Mouse (Mus musculus) adrenal gland, adult 2 months (tissue): ENCODE measurements at regions not wholly inside any gene's neighbourhood (a gene's known extent, or its start where the extent isn't known, plus 50 kb on each side); places are given as distances from the start of the nearest gene placed in this dataset.

ENCODE experiments used
- DNase-seq: peaks from one replicate; pipeline ENCODE4 v3.0.0; 2021

DNA sequence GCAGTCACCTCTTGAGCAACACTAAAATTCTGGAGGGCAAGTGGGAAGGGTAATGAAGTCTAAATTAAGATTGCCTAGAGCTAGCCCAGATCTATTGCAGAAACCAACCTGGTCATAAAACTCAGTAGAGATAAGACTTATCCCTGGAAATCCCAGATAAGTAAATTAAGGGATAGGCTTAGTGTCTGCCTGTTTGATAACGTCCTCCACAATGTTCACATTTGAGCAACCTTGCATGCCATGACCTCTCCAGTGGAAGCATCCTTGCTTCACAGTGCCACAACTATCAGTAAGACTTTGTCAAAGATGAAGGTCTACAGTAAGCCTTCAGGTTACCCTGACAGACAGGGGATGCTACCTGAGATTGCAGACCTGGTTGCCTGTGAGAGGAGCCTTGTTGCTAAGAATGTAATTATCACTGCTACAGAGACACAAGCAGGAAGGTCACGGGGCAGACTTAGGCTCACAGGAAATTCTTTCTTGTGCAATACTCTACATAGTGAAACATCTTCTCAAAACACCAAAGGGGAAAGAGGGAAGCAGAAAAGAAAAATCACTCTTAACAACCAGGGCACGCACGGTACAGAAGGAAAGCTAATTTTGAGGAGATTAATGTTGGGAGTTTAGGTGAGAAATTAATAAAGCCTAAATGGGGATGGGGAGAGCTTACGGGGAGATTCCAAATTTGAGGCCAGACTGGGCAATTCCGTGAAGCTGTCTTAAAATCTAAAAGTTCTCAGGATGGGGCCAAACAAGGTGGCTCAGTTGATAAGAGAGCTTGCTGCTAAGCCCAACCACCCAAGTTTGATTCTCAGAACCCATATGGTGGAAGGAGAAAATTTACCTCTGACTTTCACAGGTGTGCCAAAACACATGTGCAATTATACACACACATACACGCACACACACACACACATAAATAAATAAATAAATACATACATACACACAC, 56.9 kb upstream of the Prdm9 start:
- DNase-seq, result no peak

DNA sequence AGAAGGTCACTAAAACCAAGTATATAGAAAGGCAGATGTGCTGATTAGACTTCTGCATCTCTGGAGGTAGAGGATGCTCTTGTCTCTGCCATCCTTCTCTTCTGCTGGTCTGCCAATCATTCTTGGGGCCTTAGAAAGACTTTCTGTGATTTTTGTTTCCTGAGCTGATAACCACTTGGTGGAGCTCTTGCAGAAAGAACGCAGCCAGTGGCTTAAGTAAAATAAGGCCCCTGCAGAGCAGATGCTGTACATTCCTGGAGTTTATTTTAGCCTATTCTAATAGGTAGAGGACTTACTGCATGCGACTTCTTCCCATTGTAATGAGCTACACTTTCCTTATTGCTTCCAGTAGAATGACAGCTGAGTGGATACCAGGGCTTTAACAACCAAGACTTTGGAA, 58.8 kb upstream of the Prdm9 start:
- peak; percentile 30 for DNase-seq

GRCm38 (mm10) chr17:15630792-15631191, 66.6 kb upstream of the Prdm9 start:
- DNase-seq, result no peak

- DNase-seq, result no peak
Observed at GRCm38 (mm10) chr17:15631626-15632025, 67.5 kb upstream of the Prdm9 start.

DNA sequence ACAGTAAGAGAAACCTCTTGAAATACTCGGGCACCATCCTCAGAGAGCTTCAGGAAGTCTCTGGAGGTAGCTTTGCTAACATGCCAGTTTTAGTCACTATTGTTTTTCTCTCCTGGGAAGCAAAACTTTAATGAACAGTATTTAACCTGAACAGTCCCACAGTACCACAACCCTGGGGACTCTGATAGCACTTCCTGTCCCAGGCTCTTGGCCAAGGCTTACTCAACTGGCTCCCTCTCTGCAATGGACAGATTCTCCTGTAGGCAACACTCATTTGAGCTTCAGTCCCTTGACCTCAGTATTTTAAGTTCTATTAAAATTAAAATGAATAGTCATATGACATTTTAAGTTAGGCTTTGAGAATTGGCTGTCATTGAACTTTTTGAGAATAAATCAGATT, 67.9 kb upstream of the Prdm9 start:
- DNase-seq, result peak; percentile 41

DNA sequence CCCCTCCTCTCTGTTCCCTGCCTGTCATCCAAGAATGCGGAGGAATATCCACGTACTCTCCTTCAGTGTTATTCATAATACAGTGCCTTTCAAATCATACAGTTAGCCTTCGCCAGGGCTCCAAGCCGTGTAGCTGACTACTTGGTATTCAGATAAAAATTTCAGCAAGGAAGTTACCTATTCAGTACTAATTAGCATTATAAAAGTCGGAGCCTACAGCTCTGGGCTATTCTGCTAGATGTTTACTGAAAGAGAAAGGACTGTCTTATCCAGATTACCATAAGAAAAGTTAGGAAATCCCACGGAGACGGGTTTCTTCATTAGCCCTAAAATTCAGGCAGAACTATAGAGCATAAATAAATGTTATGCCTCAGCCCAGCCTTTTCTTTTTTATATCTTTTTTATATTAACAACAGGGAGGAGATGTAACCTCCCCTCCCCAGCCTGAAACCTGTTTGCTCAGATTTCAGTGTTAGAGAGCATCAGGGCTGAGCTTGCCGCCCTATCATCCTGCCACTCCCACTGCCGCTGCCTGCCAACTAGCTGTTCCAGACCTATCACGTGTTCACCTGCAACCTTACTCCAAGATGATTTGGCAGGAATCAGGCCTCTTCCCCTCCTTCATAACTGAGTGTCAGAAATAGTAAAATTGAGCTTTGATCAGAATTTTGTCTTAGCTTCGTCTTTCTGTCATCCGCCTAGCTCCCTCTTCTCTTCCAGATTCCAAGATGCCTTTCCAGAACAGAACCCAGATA, 65.5 kb upstream of the Chd1 start:
- DNase-seq, result peak; percentile 14

- DNase-seq, result no peak
Observed at GRCm38 (mm10) chr17:15640776-15641175, 64.0 kb upstream of the Chd1 start.

- peak; percentile 64 for DNase-seq
Observed at GRCm38 (mm10) chr17:15641764-15642163, 63.0 kb upstream of the Chd1 start.

DNA sequence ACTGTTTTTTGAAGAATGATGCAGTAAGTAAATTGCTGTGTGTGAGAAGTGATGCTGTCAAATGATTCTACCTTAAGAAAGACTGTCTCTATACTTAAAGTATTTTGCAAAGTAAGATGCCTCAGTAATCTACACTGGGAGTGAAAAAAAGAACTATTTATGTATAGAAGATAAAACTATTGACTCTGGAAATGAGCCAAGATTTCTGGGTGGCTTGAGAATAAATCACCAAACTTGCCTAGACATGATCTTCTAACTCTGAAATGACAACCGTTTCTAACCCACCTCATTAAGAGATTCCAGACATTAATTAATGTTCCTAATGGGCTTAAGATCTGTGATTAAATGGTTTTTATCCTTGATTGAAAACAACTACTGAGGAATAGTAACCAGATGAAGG, 58.0 kb upstream of the Chd1 start:
- no peak for DNase-seq

DNA sequence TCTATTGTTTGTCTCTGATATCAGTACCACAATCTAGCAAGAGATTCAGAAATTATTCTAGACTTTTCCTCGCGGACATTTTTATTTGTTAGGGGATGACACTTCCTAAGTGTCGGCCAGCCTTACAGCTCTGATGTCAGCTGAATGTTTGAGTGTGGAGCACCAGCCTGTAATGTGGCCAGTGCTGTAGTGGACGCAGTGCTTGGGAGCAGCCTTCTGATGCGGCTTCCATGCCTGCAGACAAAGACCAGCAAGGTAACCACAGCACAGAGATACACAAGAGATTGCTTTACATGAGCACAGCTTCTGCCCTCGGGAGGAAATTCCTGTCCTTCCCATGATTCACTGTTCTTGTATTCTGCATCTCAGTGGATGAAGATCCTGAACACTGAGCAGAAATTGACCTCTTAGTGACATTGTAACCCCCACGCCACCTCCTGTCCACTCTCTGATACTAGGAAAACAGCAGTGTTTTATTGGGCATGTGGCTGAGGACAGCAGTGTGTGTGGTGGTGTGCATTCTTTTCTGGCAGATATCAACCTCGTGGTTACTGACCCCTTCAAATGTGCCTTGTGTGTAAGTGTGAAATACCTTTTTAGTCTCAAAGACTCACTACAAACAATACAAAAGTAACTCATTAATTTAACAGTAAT, 54.6 kb upstream of the Chd1 start:
- no peak for DNase-seq

DNA sequence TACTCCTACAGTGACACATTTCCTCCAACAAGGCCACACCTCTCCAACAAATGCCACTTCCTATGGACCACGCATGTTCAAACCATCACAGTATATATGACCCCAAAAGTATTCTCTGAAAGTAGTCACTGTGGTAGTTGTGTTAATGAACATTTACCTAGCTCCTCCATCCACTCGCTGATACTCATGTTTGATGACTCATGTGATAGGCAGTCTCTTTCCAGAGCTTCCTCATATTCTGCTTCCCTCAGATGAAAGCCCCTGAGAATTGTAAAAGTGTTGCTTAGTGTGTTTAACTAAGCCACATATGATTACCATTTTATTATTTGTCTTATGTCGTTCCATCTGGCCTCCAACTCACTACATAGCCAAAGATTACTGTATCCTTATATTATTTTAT, 52.9 kb upstream of the Chd1 start:
- no peak for DNase-seq
